Comparison of ENCODE assay signal across 8 mouse cellular contexts in the genomic region with DNA sequence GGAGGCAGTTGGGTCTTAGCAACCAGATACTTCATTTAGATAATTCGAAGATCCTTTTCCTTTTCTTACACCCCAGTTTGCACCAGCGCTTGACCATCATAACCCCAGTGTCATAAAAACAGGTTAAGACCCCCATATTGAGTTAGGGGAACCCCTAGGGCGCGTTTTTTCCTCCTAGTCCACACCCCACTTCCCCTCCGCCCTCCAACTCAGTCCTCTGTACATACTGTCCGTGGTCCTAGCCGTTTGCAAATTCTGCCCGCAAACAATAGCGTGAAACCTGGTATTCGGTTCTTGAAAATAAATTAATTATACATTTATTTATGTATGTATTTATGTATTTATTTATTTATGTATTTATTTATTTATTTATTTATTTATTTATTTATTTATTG. TPM values are rescaled to one million over a fixed set of nuclear protein-coding genes. Genes with fewer than 3 reads are reported as not detected.
A peak's percentile ranks its signal among the peaks of the same experiment; 100 is the strongest.
DNase-seq lines count a peak whose midpoint lies in the region; ATAC-seq lines count a peak whose summit lies in the region.

No protein-coding gene starts in this region.

- no peaks in the 10 kb centered on the region for H3K9me3 ChIP-seq in heart, embryonic 15.5 days (replicated peaks)
- no peaks in the 10 kb centered on the region for H3K9me3 ChIP-seq in hindbrain, embryonic 12.5 days (replicated peaks)
- H3K9me3 ChIP-seq in midbrain, embryonic 12.5 days = no peaks in the 10 kb centered on the region

- peak overlapping the region; percentile 67 for H3K4me3 ChIP-seq in heart, embryonic 15.5 days
- H3K4me3 ChIP-seq in brown adipose tissue, adult 24 weeks (ENCODE audit: insufficient read depth, low read depth, low read length) = peak overlapping the region; percentile 68
- H3K4me3 ChIP-seq in hindbrain, embryonic 12.5 days = peak overlapping the region; percentile 68
- H3K4me3 ChIP-seq in midbrain, embryonic 12.5 days = peak overlapping the region; percentile 55

- H3K4me2 ChIP-seq in heart, embryonic 15.5 days = peak overlapping the region; percentile 93
- H3K4me2 ChIP-seq in hindbrain, embryonic 12.5 days (replicated peaks) = peak overlapping the region; percentile 95
- peak overlapping the region; percentile 81 for H3K4me2 ChIP-seq in midbrain, embryonic 12.5 days (replicated peaks)

- WGBS in heart, embryonic 15.5 days = 47% methylated on average over 10 of the region's 10 CpGs
- 38% methylated on average over 10 of the region's 10 CpGs for WGBS in hindbrain, embryonic 12.5 days
- WGBS in midbrain, embryonic 12.5 days = 28% methylated on average over 10 of the region's 10 CpGs

- ATAC-seq in heart, embryonic 15.5 days (replicated peaks; ENCODE audit: insufficient number of reproducible peaks, insufficient read depth, low FRiP score, low read depth) = no peak
- ATAC-seq in hindbrain, embryonic 12.5 days (ENCODE audit: low FRiP score) = 0 out of 2 replicates have a peak, but pooled peaks have one; percentile 41
- ATAC-seq in midbrain, embryonic 12.5 days (ENCODE audit: low FRiP score, low read depth) = peak; percentile 50

- H3K36me3 ChIP-seq in heart, embryonic 15.5 days = no peaks in the 10 kb centered on the region
- no peaks in the 10 kb centered on the region for H3K36me3 ChIP-seq in hindbrain, embryonic 12.5 days
- no peaks in the 10 kb centered on the region for H3K36me3 ChIP-seq in midbrain, embryonic 12.5 days

- H3K9ac ChIP-seq in heart, embryonic 15.5 days = peak overlapping the region; percentile 65
- H3K9ac ChIP-seq in hindbrain, embryonic 12.5 days = peak overlapping the region; percentile 76
- H3K9ac ChIP-seq in midbrain, embryonic 12.5 days (replicated peaks) = peak overlapping the region; percentile 70

- no peak for DNase-seq in heart, postnatal 4 days
- no peak for DNase-seq in urinary bladder, adult 2 months (ENCODE audit: low spot score)
- DNase-seq in frontal cortex, postnatal 10 days (ENCODE audit: low spot score in 2 of 2) = no peak
- no peak for DNase-seq in gastrocnemius, adult 18-20 months (ENCODE audit: low spot score)

- peak overlapping the region; percentile 46; the same call in 1 of the 2 replicates for H3K27ac ChIP-seq in heart, embryonic 15.5 days
- H3K27ac ChIP-seq in brown adipose tissue, adult 24 weeks (replicated peaks; ENCODE audit: low read depth, low read length) = no peak overlapping the region
- H3K27ac ChIP-seq in hindbrain, embryonic 12.5 days = peak overlapping the region; percentile 78; the same call in 1 of the 2 replicates
- peak overlapping the region; percentile 75 for H3K27ac ChIP-seq in midbrain, embryonic 12.5 days (replicated peaks)

- peaks cover 24% of the 10 kb centered on the region for H3K27me3 ChIP-seq in heart, embryonic 15.5 days
- peaks cover 7% of the 10 kb centered on the region for H3K27me3 ChIP-seq in hindbrain, embryonic 12.5 days
- peaks cover 22% of the 10 kb centered on the region for H3K27me3 ChIP-seq in midbrain, embryonic 12.5 days

- H3K4me1 ChIP-seq in heart, embryonic 15.5 days (replicated peaks) = peaks cover 8% of the 10 kb centered on the region
- H3K4me1 ChIP-seq in brown adipose tissue, adult 24 weeks (ENCODE audit: control insufficient read depth, insufficient read depth, insufficient read length, low read length) = no peaks in the 10 kb centered on the region
- peaks cover 6% of the 10 kb centered on the region; the same call in 1 of the 2 replicates for H3K4me1 ChIP-seq in hindbrain, embryonic 12.5 days
- peaks cover 3% of the 10 kb centered on the region; the same call in 1 of the 2 replicates for H3K4me1 ChIP-seq in midbrain, embryonic 12.5 days

RNA-seq across cellular contexts. Expression of gene Rimkla, which starts 0.5 kb away (rescaled TPM):
- polyA plus RNA-seq in heart, embryonic 15.5 days (2015; fragmentation: Nextera tagmentation; extraction: Ambion mirVana) = 4.1 and 4.2 TPM in 2 replicates
- 1 to 10 TPM; 4.3 to 5.8 TPM for total RNA-seq in heart, postnatal 4 days (2021)
- not detected in 2 replicates for polyA plus RNA-seq in brown adipose tissue, adult 24 weeks (2012; ENCODE audit: insufficient read depth, insufficient read length, missing spikeins)
- polyA plus RNA-seq in hindbrain, embryonic 12.5 days (2016; fragmentation: Nextera tagmentation; extraction: Ambion mirVana) = 10.6 and 11.1 TPM in 2 replicates
- 8.9 and 9.3 TPM in 2 replicates for polyA plus RNA-seq in midbrain, embryonic 12.5 days (2016; fragmentation: Nextera tagmentation; extraction: Ambion mirVana)
- 0.21 and 0.29 TPM in 2 replicates for polyA plus RNA-seq in urinary bladder, adult 2 months (2012; rRNA removed)
- total RNA-seq in gastrocnemius, adult 18-20 months (2021) = not detected

RNA-seq across cellular contexts. Expression of gene Foxj3, which starts 43.9 kb away (rescaled TPM):
- polyA plus RNA-seq in heart, embryonic 15.5 days (2015; fragmentation: Nextera tagmentation; extraction: Ambion mirVana) = 20.6 and 21.8 TPM in 2 replicates
- total RNA-seq in heart, postnatal 4 days (2021) = 10 to 100 TPM; 51.3 to 53.5 TPM
- polyA plus RNA-seq in brown adipose tissue, adult 24 weeks (2012; ENCODE audit: insufficient read depth, insufficient read length, missing spikeins) = 9.8 and 14.9 TPM in 2 replicates
- 27.3 and 29.0 TPM in 2 replicates for polyA plus RNA-seq in hindbrain, embryonic 12.5 days (2016; fragmentation: Nextera tagmentation; extraction: Ambion mirVana)
- 28.9 and 29.2 TPM in 2 replicates for polyA plus RNA-seq in midbrain, embryonic 12.5 days (2016; fragmentation: Nextera tagmentation; extraction: Ambion mirVana)
- polyA plus RNA-seq in urinary bladder, adult 2 months (2012; rRNA removed) = 20.5 and 22.0 TPM in 2 replicates
- total RNA-seq in gastrocnemius, adult 18-20 months (2021) = 10 to 100 TPM; 32.1 to 32.5 TPM

RNA-seq across cellular contexts. Expression of gene Frg2f1, which starts 46.4 kb away (rescaled TPM):
- polyA plus RNA-seq in heart, embryonic 15.5 days (2015; fragmentation: Nextera tagmentation; extraction: Ambion mirVana) = 3.3 and 4.3 TPM in 2 replicates
- total RNA-seq in heart, postnatal 4 days (2021) = 1 to 10 TPM; 7.1 to 7.5 TPM
- polyA plus RNA-seq in brown adipose tissue, adult 24 weeks (2012; ENCODE audit: insufficient read depth, insufficient read length, missing spikeins) = 7.4 and 10.9 TPM in 2 replicates
- 4.5 and 4.8 TPM in 2 replicates for polyA plus RNA-seq in hindbrain, embryonic 12.5 days (2016; fragmentation: Nextera tagmentation; extraction: Ambion mirVana)
- 3.8 and 4.6 TPM in 2 replicates for polyA plus RNA-seq in midbrain, embryonic 12.5 days (2016; fragmentation: Nextera tagmentation; extraction: Ambion mirVana)
- 5.1 and 5.8 TPM in 2 replicates for polyA plus RNA-seq in urinary bladder, adult 2 months (2012; rRNA removed)
- 1 to 10 TPM; 4.1 to 6.3 TPM for total RNA-seq in gastrocnemius, adult 18-20 months (2021)
